Mouse (Mus musculus): ENCODE results near the gene Pgm3. TPM values are rescaled to one million over a fixed set of nuclear protein-coding genes. Genes with fewer than 3 reads are reported as not detected.

The Pgm3 gene
- polyA plus RNA-seq, 1 experiment from 2014 or later: 35.5 TPM

DNA sequence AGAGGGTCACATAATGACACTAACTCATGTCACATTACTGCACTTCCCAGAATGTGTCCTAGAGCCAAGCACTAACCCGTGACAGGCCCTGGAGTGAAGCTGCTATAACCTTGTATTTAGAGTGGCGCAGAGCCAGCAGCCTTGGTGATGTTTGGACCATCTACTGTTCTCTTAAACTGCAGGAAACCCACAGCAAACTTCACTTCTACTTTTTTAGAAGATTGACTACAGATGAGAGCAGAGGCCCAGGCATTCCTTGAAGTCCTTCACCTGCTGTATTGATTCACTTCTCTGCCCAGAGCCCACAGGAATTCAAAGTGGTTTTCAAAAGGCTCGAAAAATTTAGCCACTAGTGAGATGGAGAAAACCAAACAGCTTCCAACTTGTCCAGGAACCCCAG is 11.1 kb downstream of the Pgm3 start:
- Histone ChIP-seq H3K4me2 (replicated peaks) (no peak overlapping the region), H3K4me3 (replicated peaks) (no peak overlapping the region), H3K9me3 (replicated peaks) (no peaks in the 10 kb centered on the region), H3K36me3 (peaks cover 85% of the 10 kb centered on the region), H3K4me1 (no peaks in the 10 kb centered on the region), H3K27me3 (no peaks in the 10 kb centered on the region), H3K9ac (no peak overlapping the region), H3K27ac (replicated peaks) (no peak overlapping the region)
- no peak for ATAC-seq (ENCODE audit: insufficient number of reproducible peaks, low FRiP score, low TSS enrichment, low read depth)
- WGBS: 84% methylated on average over 3 of the region's 3 CpGs

DNA sequence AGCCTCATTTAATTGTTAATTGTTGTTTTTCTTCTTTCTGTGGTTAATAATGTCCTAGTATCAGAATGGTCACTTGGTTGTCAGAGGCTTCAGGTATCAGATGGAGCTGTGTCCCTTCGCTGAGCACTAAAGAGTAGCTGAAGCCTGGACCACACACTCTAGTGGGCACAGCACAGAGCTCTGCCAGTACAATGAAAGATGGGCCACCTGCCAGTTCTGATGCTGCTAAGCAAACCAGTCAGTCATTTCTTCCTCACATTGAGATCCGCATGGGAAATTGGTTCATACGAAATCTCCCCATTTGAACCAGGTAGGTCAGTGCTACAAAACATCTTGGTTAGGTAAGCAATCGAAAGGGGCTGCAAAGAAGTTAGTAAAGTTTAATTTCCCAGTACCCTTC is 17.0 kb downstream of the Pgm3 start:
- ATAC-seq (ENCODE audit: insufficient number of reproducible peaks, low FRiP score, low TSS enrichment, low read depth): no peak
- 91% methylated on average over 4 of the region's 4 CpGs for WGBS
- H3K9ac ChIP-seq: no peak overlapping the region

DNA sequence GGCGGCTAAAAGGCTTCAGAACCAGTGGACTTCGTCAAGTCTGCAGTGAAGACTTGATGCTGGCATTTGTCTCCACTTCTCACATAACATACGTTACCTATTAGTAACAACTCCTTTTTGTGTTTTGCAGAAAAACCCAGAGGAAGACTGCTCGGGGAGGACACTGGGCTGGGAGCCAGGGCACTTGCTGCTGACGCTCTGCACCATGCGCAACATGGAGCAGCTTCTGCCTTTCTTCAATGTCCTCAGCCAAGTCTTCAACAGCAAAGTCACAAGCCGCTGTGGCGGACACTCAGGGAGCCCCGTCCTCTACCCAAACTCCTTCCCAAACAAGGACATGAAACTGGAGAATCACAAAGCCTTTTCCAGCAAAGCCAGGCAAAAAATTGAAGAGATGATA is 17.8 kb downstream of the Pgm3 start:
- no peak overlapping the region for H3K9ac ChIP-seq
- 70% methylated on average over 9 of the region's 9 CpGs for WGBS

More for the DNA sequence above, 17.0 kb downstream of the Pgm3 start:
- no peaks in the 10 kb centered on the region for H3K9me3 ChIP-seq (replicated peaks)
- no peaks in the 10 kb centered on the region for H3K27me3 ChIP-seq
- H3K4me1 ChIP-seq: no peaks in the 10 kb centered on the region
- no peak overlapping the region for H3K4me3 ChIP-seq (replicated peaks)
- no peak overlapping the region for H3K4me2 ChIP-seq (replicated peaks)
- no peak overlapping the region for H3K27ac ChIP-seq (replicated peaks)
- peaks cover 71% of the 10 kb centered on the region for H3K36me3 ChIP-seq

DNA sequence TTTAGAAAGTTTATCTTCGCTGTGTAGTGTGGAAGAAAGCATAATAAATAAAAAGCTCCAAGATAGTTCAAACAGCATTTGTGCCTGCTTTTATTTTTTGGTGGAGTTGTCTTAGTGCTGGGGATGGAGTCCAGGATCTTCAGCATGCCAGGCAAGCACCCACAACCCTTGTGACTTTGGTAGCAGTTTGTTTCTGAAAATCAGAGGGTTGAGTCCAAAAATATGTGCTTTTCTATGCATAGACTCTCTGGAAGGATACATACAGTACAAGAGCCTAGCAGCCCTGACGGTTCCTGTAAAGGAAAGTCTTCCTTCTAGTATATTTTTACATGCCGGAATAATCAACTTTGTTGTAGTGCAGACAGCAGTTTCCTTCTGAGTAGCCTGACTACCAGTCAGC is 20.9 kb downstream of the Pgm3 start:
- H3K4me3 ChIP-seq (replicated peaks): no peak overlapping the region
- 82% methylated on average over 3 of the region's 3 CpGs for WGBS
- no peak overlapping the region for H3K27ac ChIP-seq (replicated peaks)
- no peaks in the 10 kb centered on the region for H3K27me3 ChIP-seq
- H3K9ac ChIP-seq: no peak overlapping the region
- no peaks in the 10 kb centered on the region for H3K4me1 ChIP-seq
- no peak overlapping the region for H3K4me2 ChIP-seq (replicated peaks)
- no peak for ATAC-seq (ENCODE audit: insufficient number of reproducible peaks, low FRiP score, low TSS enrichment, low read depth)
- peaks cover 57% of the 10 kb centered on the region for H3K36me3 ChIP-seq
- no peaks in the 10 kb centered on the region for H3K9me3 ChIP-seq (replicated peaks)

More for the DNA sequence above, 17.8 kb downstream of the Pgm3 start:
- H3K9me3 ChIP-seq (replicated peaks): no peaks in the 10 kb centered on the region
- H3K27me3 ChIP-seq: no peaks in the 10 kb centered on the region
- no peaks in the 10 kb centered on the region for H3K4me1 ChIP-seq
- no peak overlapping the region for H3K4me2 ChIP-seq (replicated peaks)
- H3K4me3 ChIP-seq (replicated peaks): no peak overlapping the region
- H3K36me3 ChIP-seq: peaks cover 68% of the 10 kb centered on the region
- ATAC-seq (ENCODE audit: insufficient number of reproducible peaks, low FRiP score, low TSS enrichment, low read depth): no peak
- H3K27ac ChIP-seq (replicated peaks): no peak overlapping the region

DNA sequence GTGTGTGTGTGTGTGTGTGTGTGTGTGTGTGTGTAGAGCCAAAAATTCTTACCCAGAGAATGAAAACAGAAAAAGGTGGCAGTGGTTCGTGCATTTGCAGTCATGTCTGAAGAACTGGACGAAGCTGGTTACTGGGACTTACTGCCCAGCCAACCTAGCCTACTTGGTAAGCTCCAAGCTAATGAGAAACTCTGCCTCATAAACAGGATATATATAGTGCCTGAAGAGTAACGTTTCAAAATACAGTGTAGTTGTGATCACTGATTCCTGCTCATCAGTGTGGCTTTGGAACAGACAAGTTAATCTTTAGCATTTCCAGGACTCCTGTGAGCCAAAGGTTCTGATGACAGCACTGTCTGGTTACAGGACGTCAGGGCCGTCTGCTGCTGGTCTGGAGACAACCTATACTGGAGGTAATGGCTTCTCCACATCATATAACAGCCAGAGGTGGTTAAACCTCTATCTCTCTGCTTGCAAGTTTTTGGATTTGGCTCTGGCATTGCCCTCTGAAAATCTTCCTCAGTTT is 21.9 kb downstream of the Pgm3 start:
- Histone ChIP-seq H3K36me3 (peaks cover 59% of the 10 kb centered on the region), H3K27ac (replicated peaks) (no peak overlapping the region), H3K4me1 (no peaks in the 10 kb centered on the region), H3K27me3 (no peaks in the 10 kb centered on the region), H3K4me3 (replicated peaks) (no peak overlapping the region), H3K4me2 (replicated peaks) (no peak overlapping the region), H3K9ac (no peak overlapping the region), H3K9me3 (replicated peaks) (no peaks in the 10 kb centered on the region)
- ATAC-seq (ENCODE audit: insufficient number of reproducible peaks, low FRiP score, low TSS enrichment, low read depth): no peak
- 91% methylated on average over 5 of the region's 5 CpGs for WGBS

DNA sequence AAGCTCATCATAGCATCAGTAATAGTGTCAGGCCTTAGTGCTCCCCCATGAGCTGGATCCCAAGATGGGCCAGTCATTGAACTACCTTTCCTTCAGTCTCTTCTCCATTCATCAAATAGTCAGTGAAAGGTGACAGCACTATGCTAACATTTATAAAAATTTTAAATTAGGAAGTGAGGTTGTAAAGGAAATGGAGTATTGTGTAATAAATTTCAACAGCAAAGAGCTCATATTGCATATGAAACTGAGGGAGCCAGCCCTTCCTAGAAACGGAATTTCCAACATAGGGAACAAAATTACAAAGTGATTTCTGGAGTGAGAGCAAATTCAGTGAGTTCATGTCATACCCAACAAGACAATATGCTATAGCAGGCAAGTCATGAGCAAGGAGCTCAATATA is 27.1 kb downstream of the Pgm3 start:
- Histone ChIP-seq H3K4me2 (replicated peaks) (no peak overlapping the region), H3K4me3 (replicated peaks) (no peak overlapping the region), H3K36me3 (peaks cover 59% of the 10 kb centered on the region), H3K9me3 (replicated peaks) (no peaks in the 10 kb centered on the region), H3K9ac (no peak overlapping the region), H3K4me1 (no peaks in the 10 kb centered on the region), H3K27ac (replicated peaks) (no peak overlapping the region), H3K27me3 (no peaks in the 10 kb centered on the region)
- 72% methylated on average over 1 of the region's 1 CpGs for WGBS
- no peak for ATAC-seq (ENCODE audit: insufficient number of reproducible peaks, low FRiP score, low TSS enrichment, low read depth)

DNA sequence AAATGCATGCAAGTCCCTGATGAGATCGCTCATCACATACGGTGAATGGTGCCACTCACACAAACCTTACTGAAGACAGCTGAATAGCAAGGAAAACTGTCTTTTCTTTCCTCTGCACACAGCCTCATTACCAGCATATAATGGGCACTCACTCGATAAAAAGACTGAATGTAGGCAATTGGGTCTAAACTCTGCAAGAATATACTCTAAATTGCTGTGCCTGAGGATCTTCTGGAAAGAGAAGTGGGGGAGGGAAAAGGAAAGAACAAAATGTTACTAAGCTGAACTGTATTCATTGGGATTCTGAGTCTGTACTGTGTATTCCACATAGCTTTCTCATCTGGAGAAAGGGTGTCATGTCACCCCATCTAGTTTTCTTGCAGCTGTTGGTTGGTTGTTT is 28.2 kb downstream of the Pgm3 start:
- no peak for ATAC-seq (ENCODE audit: insufficient number of reproducible peaks, low FRiP score, low TSS enrichment, low read depth)
- Histone ChIP-seq H3K27me3 (no peaks in the 10 kb centered on the region), H3K4me2 (replicated peaks) (no peak overlapping the region), H3K27ac (replicated peaks) (no peak overlapping the region), H3K9ac (no peak overlapping the region), H3K36me3 (peaks cover 52% of the 10 kb centered on the region), H3K4me1 (no peaks in the 10 kb centered on the region), H3K4me3 (replicated peaks) (no peak overlapping the region), H3K9me3 (replicated peaks) (no peaks in the 10 kb centered on the region)
- 90% methylated on average over 3 of the region's 3 CpGs for WGBS

DNA sequence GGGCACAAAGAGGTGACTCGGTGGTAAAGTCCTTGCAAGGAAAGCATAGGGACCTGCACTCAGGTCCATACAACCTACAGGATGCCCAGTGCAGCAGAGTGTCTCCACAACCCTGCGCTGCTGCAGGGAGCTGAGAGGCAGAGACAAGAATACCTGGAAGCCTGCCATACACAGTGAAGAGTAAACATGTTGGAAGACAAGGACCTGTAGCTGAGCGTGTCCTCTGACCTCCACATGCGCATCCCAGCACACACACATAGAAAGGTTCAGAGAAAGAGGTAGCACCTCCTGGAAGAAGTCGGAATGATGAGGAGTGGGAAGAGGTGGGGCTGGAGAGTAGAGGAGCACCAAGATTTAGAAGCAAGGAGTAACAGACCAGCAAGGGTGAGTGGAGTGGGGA is 37.6 kb downstream of the Pgm3 start:
- ATAC-seq (ENCODE audit: insufficient number of reproducible peaks, low FRiP score, low TSS enrichment, low read depth): no peak
- Histone ChIP-seq H3K4me3 (replicated peaks) (no peak overlapping the region), H3K27me3 (no peaks in the 10 kb centered on the region), H3K4me2 (replicated peaks) (no peak overlapping the region), H3K4me1 (no peaks in the 10 kb centered on the region), H3K9me3 (replicated peaks) (no peaks in the 10 kb centered on the region), H3K27ac (replicated peaks) (no peak overlapping the region), H3K9ac (no peak overlapping the region), H3K36me3 (peaks cover 30% of the 10 kb centered on the region)
- WGBS: 87% methylated on average over 5 of the region's 5 CpGs

DNA sequence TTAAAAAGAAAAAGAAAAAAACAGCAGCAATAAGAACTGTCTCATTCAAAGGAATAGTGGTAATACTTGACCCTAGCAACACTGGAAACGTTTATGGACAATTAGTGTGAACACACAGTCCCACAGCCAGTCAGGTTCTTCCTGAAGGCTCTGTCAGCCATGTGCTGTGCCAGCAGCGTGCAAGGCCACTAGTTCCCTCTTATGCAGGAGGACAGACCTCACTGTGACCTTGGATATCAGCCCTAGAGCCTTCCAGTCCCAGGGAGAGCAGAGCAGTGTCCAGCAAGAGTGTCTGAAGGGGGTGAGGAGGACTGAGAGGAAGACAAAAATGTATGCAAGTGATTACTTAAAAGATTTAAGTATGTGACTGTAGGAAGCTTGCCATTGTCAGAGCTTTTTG is 46.0 kb downstream of the Pgm3 start:
- WGBS: 31% methylated on average over 2 of the region's 2 CpGs
- ATAC-seq (ENCODE audit: insufficient number of reproducible peaks, low FRiP score, low TSS enrichment, low read depth): no peak
- H3K27me3 ChIP-seq: no peaks in the 10 kb centered on the region
- no peak overlapping the region for H3K27ac ChIP-seq (replicated peaks)
- H3K9me3 ChIP-seq (replicated peaks): no peaks in the 10 kb centered on the region
- H3K36me3 ChIP-seq: peaks cover 38% of the 10 kb centered on the region; the same call in 1 of the 2 replicates
- H3K4me3 ChIP-seq (replicated peaks): no peak overlapping the region
- H3K4me2 ChIP-seq (replicated peaks): no peak overlapping the region
- no peaks in the 10 kb centered on the region for H3K4me1 ChIP-seq
- no peak overlapping the region for H3K9ac ChIP-seq

DNA sequence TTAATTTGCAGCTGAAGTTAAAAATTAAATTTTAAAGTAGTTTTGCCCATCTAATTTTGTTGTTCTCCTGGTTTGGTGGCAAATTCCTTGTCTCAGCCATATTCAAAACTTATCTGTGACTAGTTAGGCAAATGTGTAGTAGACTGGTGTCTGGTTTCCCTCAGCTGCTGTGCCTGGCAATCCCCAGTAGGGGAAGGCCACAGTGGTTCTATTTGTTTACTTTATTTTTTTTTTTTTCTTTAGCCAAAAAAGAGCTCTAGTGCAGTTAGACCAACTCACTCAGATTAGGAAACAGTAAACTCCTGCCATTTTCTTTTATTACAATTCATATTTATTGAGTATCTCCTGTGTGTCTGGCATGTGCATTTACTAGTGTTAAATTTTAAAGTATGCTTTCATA is 49.3 kb downstream of the Pgm3 start:
- no peaks in the 10 kb centered on the region for H3K9me3 ChIP-seq (replicated peaks)
- ATAC-seq (ENCODE audit: insufficient number of reproducible peaks, low FRiP score, low TSS enrichment, low read depth): no peak
- H3K4me1 ChIP-seq: no peaks in the 10 kb centered on the region
- no peak overlapping the region for H3K4me3 ChIP-seq (replicated peaks)
- no peak overlapping the region for H3K27ac ChIP-seq (replicated peaks)
- no peak overlapping the region for H3K9ac ChIP-seq
- H3K4me2 ChIP-seq (replicated peaks): no peak overlapping the region
- H3K36me3 ChIP-seq: peaks cover 50% of the 10 kb centered on the region
- H3K27me3 ChIP-seq: no peaks in the 10 kb centered on the region

DNA sequence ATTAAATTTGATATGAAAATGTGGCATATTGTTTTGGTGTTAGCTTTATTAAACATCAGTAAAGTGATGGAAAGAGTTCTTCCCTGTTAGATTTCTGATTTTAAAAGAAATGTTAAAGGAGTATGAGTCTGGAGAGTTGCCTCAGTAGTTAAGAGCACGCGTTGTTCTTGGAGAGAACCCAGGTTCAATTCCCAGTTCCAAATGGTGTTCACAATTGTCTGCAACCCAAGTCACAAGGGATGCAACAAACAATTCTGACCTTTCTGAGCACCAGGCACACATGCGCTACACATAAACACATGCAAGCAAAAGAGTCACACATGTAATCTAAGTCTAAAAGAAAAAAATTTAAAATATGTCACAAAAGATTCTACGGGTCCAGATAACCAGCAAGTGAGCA is 56.8 kb downstream of the Pgm3 start:
- H3K4me2 ChIP-seq (replicated peaks): no peak overlapping the region
- no peaks in the 10 kb centered on the region for H3K9me3 ChIP-seq (replicated peaks)
- H3K36me3 ChIP-seq: peaks cover 55% of the 10 kb centered on the region
- H3K27me3 ChIP-seq: no peaks in the 10 kb centered on the region
- H3K4me3 ChIP-seq (replicated peaks): no peak overlapping the region
- no peak overlapping the region for H3K9ac ChIP-seq
- 94% methylated on average over 4 of the region's 4 CpGs for WGBS
- no peak overlapping the region for H3K27ac ChIP-seq (replicated peaks)
- no peaks in the 10 kb centered on the region for H3K4me1 ChIP-seq
- ATAC-seq (ENCODE audit: insufficient number of reproducible peaks, low FRiP score, low TSS enrichment, low read depth): no peak

DNA sequence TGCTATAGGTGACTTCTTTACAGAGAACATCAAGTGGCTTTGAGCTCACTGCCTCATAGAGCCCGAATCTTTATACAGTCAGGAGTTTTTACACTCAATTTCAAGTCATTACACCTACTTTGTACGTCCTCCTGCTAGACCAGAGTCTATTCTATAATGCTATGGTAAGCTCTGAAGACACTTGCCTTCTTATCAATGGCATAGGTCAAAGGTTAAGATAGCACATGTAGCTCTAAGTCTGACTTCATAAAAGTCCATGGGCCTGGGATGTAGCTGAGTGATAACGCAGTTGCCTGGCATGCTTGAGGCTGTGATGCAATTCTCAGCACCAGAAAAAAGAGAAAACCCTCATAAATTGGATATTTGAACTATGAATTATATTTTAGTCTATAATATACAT is 57.3 kb downstream of the Pgm3 start:
- Histone ChIP-seq H3K27ac (replicated peaks) (no peak overlapping the region), H3K4me1 (no peaks in the 10 kb centered on the region), H3K9ac (no peak overlapping the region), H3K9me3 (replicated peaks) (no peaks in the 10 kb centered on the region), H3K4me3 (replicated peaks) (no peak overlapping the region), H3K4me2 (replicated peaks) (no peak overlapping the region), H3K27me3 (no peaks in the 10 kb centered on the region), H3K36me3 (peaks cover 53% of the 10 kb centered on the region)
- ATAC-seq (ENCODE audit: insufficient number of reproducible peaks, low FRiP score, low TSS enrichment, low read depth): no peak
- WGBS: 89% methylated on average over 3 of the region's 3 CpGs

Measured in embryonic facial prominence, embryonic 15.5 days (tissue).